Mouse (Mus musculus) myocyte (in vitro differentiated cells): ENCODE results near the gene March1. TPM values are rescaled to one million over a fixed set of nuclear protein-coding genes. Genes with fewer than 3 reads are reported as not detected.

Experiments
- H3K27me3 ChIP-seq: one replicate; pipeline ENCODE4 v1.6.1; 2011; ENCODE audit not compliant: control insufficient read depth, insufficient read depth, insufficient read length
- H3K36me3 ChIP-seq: one replicate; pipeline ENCODE4 v1.6.1; 2011; ENCODE audit not compliant: control insufficient read depth, insufficient read depth
- H3K4me2 ChIP-seq: one replicate; pipeline ENCODE4 v1.6.1; 2011; ENCODE audit warnings: low read depth, control low read depth
- H3K4me3 ChIP-seq: one replicate; pipeline ENCODE4 v1.5.1; 2011; ENCODE audit warnings: mild to moderate bottlenecking, control low read depth, moderate library complexity
- H3K79me2 ChIP-seq: one replicate; pipeline ENCODE4 v1.6.1; 2011; ENCODE audit not compliant: control insufficient read depth, insufficient read depth
- H3ac ChIP-seq: one replicate; pipeline ENCODE4 v1.6.1; 2011; ENCODE audit not compliant: control insufficient read depth, insufficient read length
- CEBPB ChIP-seq: IDR thresholded peaks from 2 replicates; pipeline ENCODE4 v1.6.1; 2011; ENCODE audit warnings: mild to moderate bottlenecking, moderate library complexity; ENCODE audit not compliant: poor library complexity, insufficient read depth, severe bottlenecking
- E2F4 ChIP-seq: IDR thresholded peaks from one replicate; pipeline ENCODE4 v1.6.1; 2011; ENCODE audit warnings: mild to moderate bottlenecking, control low read depth, moderate library complexity; ENCODE audit not compliant: insufficient read depth
- MAX ChIP-seq: IDR thresholded peaks from one replicate; pipeline ENCODE4 v1.6.1; 2011; ENCODE audit warnings: low read depth, mild to moderate bottlenecking, control low read depth
- MYOD1 ChIP-seq, 3 experiments: IDR thresholded peaks; one replicate each; pipeline ENCODE4 v1.6.1; 2011; ENCODE audit warnings: control low read depth in 2 of 3, low read depth in 2 of 3, mild to moderate bottlenecking in 2 of 3, moderate library complexity in 1 of 3; ENCODE audit not compliant: insufficient read length in 2 of 3, control insufficient read depth in 1 of 3
- MYOG ChIP-seq, 3 experiments: IDR thresholded peaks; one replicate each; pipeline ENCODE4 v1.6.1; 2011; ENCODE audit warnings: control low read depth in 2 of 3, low read depth in 2 of 3, mild to moderate bottlenecking in 2 of 3; ENCODE audit not compliant: insufficient read length in 2 of 3, control insufficient read depth in 1 of 3, insufficient read depth in 1 of 3
- POLR2A ChIP-seq: IDR thresholded peaks from one replicate; pipeline ENCODE4 v1.6.1; 2011; ENCODE audit warnings: low read depth, mild to moderate bottlenecking, control low read depth, moderate library complexity; ENCODE audit not compliant: insufficient read length
- POLR2AphosphoS2 ChIP-seq: IDR thresholded peaks from one replicate; pipeline ENCODE4 v1.6.1; 2011; ENCODE audit warnings: low read depth, control low read depth; ENCODE audit not compliant: insufficient read length
- REST ChIP-seq: IDR thresholded peaks from one replicate; pipeline ENCODE4 v1.6.1; 2011; ENCODE audit warnings: mild to moderate bottlenecking, control low read depth, moderate library complexity; ENCODE audit not compliant: insufficient read depth, insufficient read length
- SRF ChIP-seq: IDR thresholded peaks from one replicate; pipeline ENCODE4 v1.6.1; 2011; ENCODE audit warnings: low read depth; ENCODE audit not compliant: control insufficient read depth, insufficient read length
- TCF12 ChIP-seq: IDR thresholded peaks from one replicate; pipeline ENCODE4 v1.6.1; 2011; ENCODE audit warnings: mild to moderate bottlenecking, control low read depth; ENCODE audit not compliant: poor library complexity, insufficient read depth, severe bottlenecking
- TCF3 ChIP-seq: IDR thresholded peaks from one replicate; pipeline ENCODE4 v1.6.1; 2011; ENCODE audit warnings: low read depth, control low read depth; ENCODE audit not compliant: insufficient read length
- USF1 ChIP-seq: IDR thresholded peaks from one replicate; pipeline ENCODE4 v1.6.1; 2011; ENCODE audit warnings: low read depth, mild to moderate bottlenecking, control low read depth, moderate library complexity
- polyA plus RNA-seq: library from polyadenylated mRNA; unstranded; fragments of >200 nt; fragmentation: generic; extraction: Trizol; gene quantifications from one replicate; pipeline ENCODE4 v1.2.1, GENCODE M21; 2012; ENCODE audit warnings: missing spikeins

Gene March1
- polyA plus RNA-seq, 1 experiment: 0.06 TPM

GRCm38 (mm10) chr8:65743066-65743465, 125.4 kb downstream of the March1 start:
- H3K4me2 ChIP-seq: no peak overlapping the region
- H3K36me3 ChIP-seq: no peaks in the 10 kb centered on the region
- H3ac ChIP-seq: no peak overlapping the region
- no peak for TF ChIP-seq MYOG (IDR thresholded peaks at IDR 0.05; ENCODE audit: control insufficient read depth in 1 of 3, insufficient read depth in 1 of 3, insufficient read length in 2 of 3, low read depth in 2 of 3)
- no peak for TF ChIP-seq CEBPB
- no peak for TF ChIP-seq E2F4
- no peak for TF ChIP-seq TCF3
- no peak for TF ChIP-seq POLR2A
- no peak for TF ChIP-seq USF1
- TF ChIP-seq SRF: no peak
- no peak for TF ChIP-seq POLR2AphosphoS2
- TF ChIP-seq REST: no peak
- TF ChIP-seq MAX: no peak
- TF ChIP-seq TCF12: no peak
- TF ChIP-seq MYOD1 (IDR thresholded peaks at IDR 0.05; ENCODE audit: control insufficient read depth in 1 of 3, insufficient read length in 2 of 3, low read depth in 2 of 3): no peak
- H3K4me3 ChIP-seq: no peak overlapping the region
- no peaks in the 10 kb centered on the region for H3K27me3 ChIP-seq
- H3K79me2 ChIP-seq: no peaks in the 10 kb centered on the region

GRCm38 (mm10) chr8:65775815-65776214, 158.1 kb downstream of the March1 start:
- TF ChIP-seq POLR2A (no peak), TCF3 (no peak), SRF (no peak), MYOD1 (IDR thresholded peaks at IDR 0.05; ENCODE audit: control insufficient read depth in 1 of 3, insufficient read length in 2 of 3, low read depth in 2 of 3) (no peak), MAX (no peak), USF1 (no peak), MYOG (IDR thresholded peaks at IDR 0.05; ENCODE audit: control insufficient read depth in 1 of 3, insufficient read depth in 1 of 3, insufficient read length in 2 of 3, low read depth in 2 of 3) (no peak), POLR2AphosphoS2 (no peak), E2F4 (no peak), CEBPB (no peak), TCF12 (no peak)
- Histone ChIP-seq H3ac (no peak overlapping the region), H3K4me3 (no peak overlapping the region), H3K79me2 (no peaks in the 10 kb centered on the region), H3K27me3 (no peaks in the 10 kb centered on the region), H3K4me2 (no peak overlapping the region), H3K36me3 (no peaks in the 10 kb centered on the region)

- H3K4me3 ChIP-seq: no peak overlapping the region
- no peaks in the 10 kb centered on the region for H3K27me3 ChIP-seq
- TF ChIP-seq CEBPB: no peak
- no peak for TF ChIP-seq E2F4
- TF ChIP-seq SRF: no peak
- TF ChIP-seq POLR2AphosphoS2: no peak
- no peak for TF ChIP-seq MYOD1 (IDR thresholded peaks at IDR 0.05; ENCODE audit: control insufficient read depth in 1 of 3, insufficient read length in 2 of 3, low read depth in 2 of 3)
- TF ChIP-seq MYOG (IDR thresholded peaks at IDR 0.05; ENCODE audit: control insufficient read depth in 1 of 3, insufficient read depth in 1 of 3, insufficient read length in 2 of 3, low read depth in 2 of 3): no peak
- TF ChIP-seq REST: no peak
- no peak for TF ChIP-seq POLR2A
- no peak for TF ChIP-seq TCF3
- TF ChIP-seq TCF12: no peak
- TF ChIP-seq USF1: no peak
- TF ChIP-seq MAX: no peak
- no peak overlapping the region for H3K4me2 ChIP-seq
- no peaks in the 10 kb centered on the region for H3K36me3 ChIP-seq
- H3K79me2 ChIP-seq: no peaks in the 10 kb centered on the region
- H3ac ChIP-seq: no peak overlapping the region
Measured at GRCm38 (mm10) chr8:65781156-65781555, 163.5 kb downstream of the March1 start.

GRCm38 (mm10) chr8:65812971-65813370, 195.3 kb downstream of the March1 start:
- Histone ChIP-seq H3K4me3 (no peak overlapping the region), H3ac (no peak overlapping the region), H3K36me3 (no peaks in the 10 kb centered on the region), H3K79me2 (no peaks in the 10 kb centered on the region), H3K4me2 (no peak overlapping the region), H3K27me3 (no peaks in the 10 kb centered on the region)
- TF ChIP-seq E2F4 (no peak), MAX (no peak)

- H3K36me3 ChIP-seq: no peaks in the 10 kb centered on the region
- no peak overlapping the region for H3K4me3 ChIP-seq
- TF ChIP-seq POLR2AphosphoS2 (no peak), SRF (no peak), TCF12 (no peak), CEBPB (no peak)
Measured at GRCm38 (mm10) chr8:65922294-65923019, 304.8 kb downstream of the March1 start.

More at GRCm38 (mm10) chr8:65922294-65923019, 304.8 kb downstream of the March1 start:
- Histone ChIP-seq H3K4me2 (no peak overlapping the region), H3ac (no peak overlapping the region), H3K79me2 (no peaks in the 10 kb centered on the region), H3K27me3 (no peaks in the 10 kb centered on the region)
